Mouse (Mus musculus): ENCODE measurements around the gene Adgrg6. TPM values are rescaled to one million over a fixed set of nuclear protein-coding genes. Genes with fewer than 3 reads are reported as not detected.

The Adgrg6 gene
- total RNA-seq, 2 experiments from 2014 or later: 2.3 to 2.6 TPM

DNA sequence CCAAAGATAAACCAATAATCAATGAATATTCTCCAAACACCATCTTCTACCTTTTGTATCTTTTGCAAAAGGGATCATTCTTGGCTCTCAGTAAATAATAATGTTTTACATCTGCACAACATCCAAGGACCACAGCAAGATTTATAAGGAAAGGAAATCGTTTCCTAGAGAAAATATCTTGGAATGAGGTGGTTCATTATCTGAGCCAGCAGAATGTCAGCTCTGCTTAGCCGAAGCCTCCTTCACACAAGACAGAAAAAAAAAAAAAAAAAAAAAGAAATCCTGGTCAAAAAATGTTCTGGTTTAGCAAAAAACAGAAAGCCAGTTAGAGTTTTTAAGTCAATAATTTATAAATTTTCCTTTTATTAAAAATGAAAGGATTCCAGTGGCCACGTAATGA, 34.3 kb downstream of the Adgrg6 start:
- no peak for DNase-seq
- intact Hi-C loops (cut with DNase I; ENCODE audit: low total_unique reads): no loop called here

GRCm38 (mm10) chr10:14495658-14496057, 49.8 kb downstream of the Adgrg6 start:
- no peak for DNase-seq
- intact Hi-C loops (cut with DNase I; ENCODE audit: low total_unique reads): loop anchor here (5.0 kb wide), 2 partner anchors 37 to 312 kb away; no protein-coding TSS in a partner anchor

DNA sequence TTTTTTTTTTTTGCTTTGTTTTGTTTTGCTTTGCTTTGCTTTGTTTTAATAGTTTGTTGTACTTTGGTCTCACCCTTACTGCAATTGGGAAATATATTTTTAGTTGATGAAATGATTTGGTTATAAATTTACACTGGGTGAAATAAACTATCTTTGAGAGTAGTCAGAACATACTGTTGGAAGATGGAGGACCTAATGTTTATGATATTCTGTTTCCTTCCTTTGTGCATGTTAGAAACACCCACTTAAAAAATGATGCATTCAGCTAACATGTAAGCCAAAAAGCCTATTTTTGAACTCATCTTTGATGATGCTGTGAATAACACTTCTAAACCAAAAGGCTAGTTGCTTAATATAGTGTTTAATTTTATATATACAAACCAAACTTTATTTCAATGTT, 50.3 kb downstream of the Adgrg6 start:
- intact Hi-C loops (cut with DNase I; ENCODE audit: low total_unique reads): loop anchor here (5.0 kb wide), 2 partner anchors 37 to 312 kb away; no protein-coding TSS in a partner anchor

DNA sequence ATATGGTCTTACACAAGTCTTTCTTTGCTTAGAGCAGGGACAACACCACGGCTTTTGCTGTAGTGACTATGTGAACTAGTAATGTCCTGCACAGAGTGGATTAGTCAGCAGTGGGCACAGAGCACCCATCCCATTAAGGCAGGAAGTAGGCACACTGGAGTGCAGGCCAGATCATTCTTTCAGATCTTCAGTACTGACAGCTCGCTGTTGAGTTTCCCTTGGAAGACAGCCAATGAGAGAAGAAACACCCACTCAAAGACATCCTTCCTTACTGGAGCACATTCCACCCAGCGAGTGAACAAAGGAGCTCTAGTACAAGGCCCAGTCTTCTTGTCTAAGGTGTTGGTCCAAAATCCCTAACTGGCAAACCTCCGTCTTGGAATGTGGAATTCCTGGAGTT, 53.6 kb downstream of the Adgrg6 start:
- intact Hi-C loops (cut with DNase I; ENCODE audit: low total_unique reads): no loop called here
- no peak for DNase-seq

More for the DNA sequence above, 50.3 kb downstream of the Adgrg6 start:
- no peak for DNase-seq

DNA sequence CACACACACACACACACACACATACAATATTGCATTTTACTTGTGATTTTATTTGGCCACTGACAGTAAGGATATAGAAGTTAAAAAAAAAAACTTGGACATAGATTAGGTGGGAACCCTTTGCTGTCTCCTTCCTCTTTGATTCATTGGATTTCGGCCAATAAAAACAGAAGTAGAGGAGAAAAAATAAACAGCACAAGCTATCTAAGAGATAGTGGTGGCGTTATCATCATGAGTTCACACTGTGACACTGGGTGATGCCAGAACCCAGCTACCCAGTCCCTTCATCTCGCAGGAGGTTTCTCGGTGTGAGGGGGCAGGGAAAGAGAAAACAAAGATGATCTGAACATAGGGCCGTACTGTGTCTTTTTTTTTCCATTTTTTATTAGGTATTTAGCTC, 62.2 kb downstream of the Adgrg6 start:
- intact Hi-C loops (cut with DNase I; ENCODE audit: low total_unique reads): no loop called here
- no peak for DNase-seq

DNA sequence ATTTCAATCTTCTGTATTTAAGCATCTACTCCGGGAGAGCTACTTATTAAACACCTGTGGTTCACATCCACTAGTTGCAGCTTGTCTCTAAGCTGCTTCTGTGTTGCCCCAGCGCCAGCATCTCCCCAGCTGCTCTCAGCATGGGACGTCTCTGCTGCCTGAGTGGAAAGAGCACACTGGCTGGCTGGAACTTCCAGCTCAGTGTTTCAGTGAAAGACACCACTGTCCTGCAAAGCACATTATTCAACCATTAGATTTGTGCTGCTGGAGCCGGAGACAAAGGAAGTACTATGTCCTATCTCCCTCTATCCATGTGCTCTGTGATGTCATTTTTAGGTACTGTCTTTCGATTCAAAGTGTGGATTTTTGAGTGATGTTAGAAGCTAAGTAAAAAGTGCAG, 63.0 kb downstream of the Adgrg6 start:
- intact Hi-C loops (cut with DNase I; ENCODE audit: low total_unique reads): no loop called here

GRCm38 (mm10) chr10:14480928-14481327, 64.5 kb downstream of the Adgrg6 start:
- intact Hi-C loops (cut with DNase I; ENCODE audit: low total_unique reads): no loop called here
- DNase-seq: no peak

More for the DNA sequence above, 63.0 kb downstream of the Adgrg6 start:
- no peak for DNase-seq

GRCm38 (mm10) chr10:14476393-14476792, 69.1 kb downstream of the Adgrg6 start:
- DNase-seq: no peak
- intact Hi-C loops (cut with DNase I; ENCODE audit: low total_unique reads): no loop called here

- no peak for DNase-seq
- intact Hi-C loops (cut with DNase I; ENCODE audit: low total_unique reads): no loop called here
Measured at GRCm38 (mm10) chr10:14475641-14476040, 69.8 kb downstream of the Adgrg6 start.

- intact Hi-C loops (cut with DNase I; ENCODE audit: low total_unique reads): no loop called here
- DNase-seq: no peak
Measured at GRCm38 (mm10) chr10:14474541-14475305, 70.7 kb downstream of the Adgrg6 start.

- no peak for DNase-seq
- intact Hi-C loops (cut with DNase I; ENCODE audit: low total_unique reads): no loop called here
Measured at GRCm38 (mm10) chr10:14471039-14471550, 74.4 kb downstream of the Adgrg6 start.

GRCm38 (mm10) chr10:14468623-14469022, 76.8 kb downstream of the Adgrg6 start:
- intact Hi-C loops (cut with DNase I; ENCODE audit: low total_unique reads): no loop called here
- no peak for DNase-seq

DNA sequence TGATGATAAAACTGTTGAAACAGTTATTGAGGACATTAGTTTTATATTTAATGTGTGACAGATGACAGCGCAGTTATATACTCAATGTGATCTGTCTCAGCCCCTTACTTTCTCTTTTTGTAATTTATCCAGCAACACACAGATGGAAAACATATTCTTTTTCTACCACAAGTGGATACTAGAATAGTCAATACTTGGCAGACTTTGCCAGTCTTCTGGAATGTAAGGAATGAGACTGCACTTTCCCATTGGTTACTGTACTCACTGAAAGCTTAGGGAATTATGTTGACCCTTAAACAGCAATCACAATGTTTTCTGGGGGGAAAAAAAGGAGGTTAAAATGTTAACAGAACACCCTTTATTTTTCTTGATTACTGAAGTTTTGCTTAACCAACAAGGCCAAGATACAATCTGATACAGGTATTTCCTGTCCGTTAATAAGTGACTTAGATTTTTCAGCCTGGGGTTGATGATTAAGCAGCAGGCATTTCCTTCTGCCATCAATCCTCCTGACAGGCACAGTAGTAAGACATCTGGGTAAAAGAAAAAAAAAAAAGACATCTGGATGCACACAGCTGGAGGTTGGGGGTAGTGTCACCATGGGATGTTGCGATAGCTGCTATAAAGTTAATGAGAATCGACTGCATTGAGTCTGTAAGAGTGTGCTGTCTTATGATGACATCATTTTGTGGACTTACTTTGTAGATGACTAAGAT, 81.5 kb downstream of the Adgrg6 start:
- DNase-seq: no peak
- intact Hi-C loops (cut with DNase I; ENCODE audit: low total_unique reads): no loop called here

DNA sequence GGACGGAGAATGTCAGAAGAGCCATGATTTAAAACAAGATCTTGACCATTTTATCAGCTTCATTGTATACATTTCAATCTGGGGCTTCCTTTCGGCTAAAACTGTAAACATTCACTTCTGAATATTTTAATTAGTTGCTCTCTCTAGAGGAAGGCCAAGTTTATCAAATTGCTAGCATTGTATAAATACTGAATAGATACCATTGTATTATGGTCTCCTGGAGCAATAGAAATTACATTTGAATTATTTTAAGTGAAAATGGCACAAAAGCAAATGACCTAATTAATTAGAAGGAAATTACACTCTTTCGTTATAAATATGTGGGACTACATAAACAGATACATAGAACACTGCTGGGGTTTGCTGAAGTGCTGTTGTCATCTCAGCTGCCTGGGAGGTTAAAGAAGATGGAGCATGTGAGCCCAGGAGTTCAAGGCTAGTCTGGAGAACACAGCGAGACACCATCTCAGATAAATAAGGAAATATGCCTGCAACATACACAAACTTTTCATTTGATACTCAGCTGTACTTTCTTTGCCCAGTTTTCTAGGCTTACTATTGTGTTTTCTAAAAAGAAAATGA, 84.4 kb downstream of the Adgrg6 start:
- intact Hi-C loops (cut with DNase I; ENCODE audit: low total_unique reads): no loop called here
- DNase-seq: no peak

DNA sequence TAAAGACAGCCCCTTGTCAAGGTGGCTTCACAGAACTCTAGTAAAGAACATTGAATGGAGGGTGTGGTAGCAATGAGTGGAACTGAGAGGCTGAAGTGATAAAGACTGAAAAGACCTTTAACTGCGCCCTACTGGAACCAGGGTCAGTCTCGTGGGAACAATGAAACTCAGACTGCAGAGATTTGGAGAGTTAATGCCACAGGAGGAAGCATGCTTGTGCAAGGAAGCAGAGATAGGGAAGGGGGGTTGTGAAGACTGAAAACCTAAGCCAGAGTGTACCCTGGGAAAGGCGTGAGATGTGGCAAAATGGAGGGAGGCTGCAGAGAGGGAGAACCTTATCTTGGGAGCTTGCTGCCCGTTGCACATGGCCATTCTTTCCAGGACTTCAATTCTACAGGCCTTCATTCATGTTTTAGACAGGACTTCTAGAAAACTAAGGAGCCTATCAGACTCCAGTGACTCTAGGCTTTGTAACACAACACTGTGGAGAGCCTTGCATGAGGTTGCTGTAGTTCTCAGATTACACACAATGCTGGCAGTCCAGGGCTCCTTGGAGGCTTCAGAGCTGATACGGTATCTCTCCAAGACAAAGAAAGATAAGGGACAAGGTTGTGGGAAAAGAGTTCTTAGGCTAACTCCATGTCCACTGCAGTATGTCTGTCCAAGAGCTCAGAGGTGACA, 85.1 kb downstream of the Adgrg6 start:
- intact Hi-C loops (cut with DNase I; ENCODE audit: low total_unique reads): no loop called here

DNA sequence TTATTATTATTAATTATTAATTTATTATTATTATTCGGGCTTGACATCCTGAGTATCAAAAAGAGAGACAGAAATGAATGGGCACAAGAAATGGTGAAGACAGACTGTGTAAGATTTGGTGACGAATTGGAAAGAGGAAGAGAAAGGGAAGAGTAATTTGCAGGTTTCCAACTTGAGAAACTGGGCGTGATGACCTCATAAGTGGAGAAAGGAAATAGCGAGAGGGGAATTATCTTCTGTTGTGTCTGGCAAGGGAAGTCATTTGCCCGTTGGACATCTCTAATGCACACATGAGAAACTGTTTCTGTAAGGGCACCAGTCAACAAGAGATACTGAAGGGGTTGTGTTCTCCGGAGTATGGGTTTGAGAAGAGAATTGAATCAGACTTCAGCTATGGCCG, 85.6 kb downstream of the Adgrg6 start:
- DNase-seq: no peak
- intact Hi-C loops (cut with DNase I; ENCODE audit: low total_unique reads): no loop called here

More for the DNA sequence above, 85.1 kb downstream of the Adgrg6 start:
- DNase-seq: no peak

GRCm38 (mm10) chr10:14459330-14459729, 86.1 kb downstream of the Adgrg6 start:
- intact Hi-C loops (cut with DNase I; ENCODE audit: low total_unique reads): no loop called here
- DNase-seq: no peak

DNA sequence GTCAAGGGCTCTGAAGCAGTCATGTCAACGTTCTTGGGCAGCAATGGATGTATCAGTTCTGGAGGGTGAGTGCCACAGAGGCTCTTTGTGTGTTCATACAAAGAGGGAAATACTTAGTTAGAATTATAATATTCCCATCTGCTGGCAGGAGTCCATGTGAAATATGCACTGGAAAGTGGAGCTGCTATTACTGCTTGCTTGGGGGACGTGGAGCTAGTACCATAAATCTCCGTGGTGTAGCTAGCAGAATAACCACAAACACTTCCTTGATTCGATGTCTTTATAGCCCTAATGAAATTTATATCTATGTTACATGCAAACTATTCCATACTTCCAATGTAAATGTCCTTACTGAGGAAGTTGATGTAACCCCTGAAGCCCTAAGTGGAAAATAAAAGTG, 91.0 kb downstream of the Adgrg6 start:
- DNase-seq: no peak
- intact Hi-C loops (cut with DNase I; ENCODE audit: low total_unique reads): no loop called here

GRCm38 (mm10) chr10:14451811-14452210, 93.6 kb downstream of the Adgrg6 start:
- DNase-seq: no peak
- intact Hi-C loops (cut with DNase I; ENCODE audit: low total_unique reads): no loop called here

DNA sequence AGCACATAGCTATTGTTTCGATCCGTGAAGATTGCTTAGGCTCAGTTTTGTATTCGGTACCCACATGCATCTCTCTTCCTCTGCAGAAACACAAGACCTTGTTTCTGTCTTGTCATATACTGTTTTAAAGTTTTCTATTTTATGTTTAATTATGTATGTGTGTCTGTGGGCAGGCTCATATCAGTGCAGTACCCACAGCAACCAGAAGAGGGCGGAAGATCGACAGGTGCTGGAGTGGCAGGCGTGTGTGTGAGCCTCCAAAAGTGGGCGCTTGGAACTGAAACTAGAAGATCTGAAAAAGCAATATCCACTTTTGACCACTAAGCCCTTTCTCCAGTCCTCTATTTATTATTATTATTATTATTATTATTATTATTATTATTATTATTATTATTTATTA, 95.4 kb downstream of the Adgrg6 start:
- intact Hi-C loops (cut with DNase I; ENCODE audit: low total_unique reads): no loop called here
- no peak for DNase-seq

Measured in gastrocnemius, postnatal 14 days (tissue).